Mouse (Mus musculus) right cerebral cortex, adult 18-20 months (tissue): ENCODE measurements at regions not wholly inside any gene's neighbourhood (a gene's known extent, or its start where the extent isn't known, plus 50 kb on each side); places are given as distances from the start of the nearest gene placed in this dataset.
A peak's percentile ranks its signal among the peaks of the same experiment; 100 is the strongest.

Source experiments
- DNase-seq: peaks from one replicate; pipeline ENCODE4 v3.0.0; 2022; ENCODE audit warnings: mixed read lengths

DNA sequence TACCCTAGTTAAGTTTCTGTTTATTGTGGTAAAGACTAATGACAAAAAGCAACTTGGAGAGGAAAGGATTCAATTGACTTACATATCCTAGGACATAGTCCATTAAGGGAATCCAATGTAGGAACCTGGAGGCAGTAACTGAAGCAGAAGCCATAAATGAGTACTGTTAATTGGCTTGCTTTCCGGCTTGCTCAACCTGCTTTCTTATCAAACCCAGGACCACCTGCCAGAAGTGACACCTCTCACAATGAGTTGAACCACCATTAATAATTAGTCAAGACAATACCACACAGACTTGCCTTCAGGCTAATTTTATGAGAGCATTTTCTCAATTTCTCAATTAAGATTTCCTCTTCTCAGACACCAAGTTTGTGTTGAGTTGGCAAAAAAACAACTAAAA is 148.8 kb downstream of the Ccser2 start:
- DNase-seq = no peak

GRCm38 (mm10) chr14:36802418-36802817 is 166.2 kb downstream of the Ccser2 start:
- DNase-seq = no peak

DNA sequence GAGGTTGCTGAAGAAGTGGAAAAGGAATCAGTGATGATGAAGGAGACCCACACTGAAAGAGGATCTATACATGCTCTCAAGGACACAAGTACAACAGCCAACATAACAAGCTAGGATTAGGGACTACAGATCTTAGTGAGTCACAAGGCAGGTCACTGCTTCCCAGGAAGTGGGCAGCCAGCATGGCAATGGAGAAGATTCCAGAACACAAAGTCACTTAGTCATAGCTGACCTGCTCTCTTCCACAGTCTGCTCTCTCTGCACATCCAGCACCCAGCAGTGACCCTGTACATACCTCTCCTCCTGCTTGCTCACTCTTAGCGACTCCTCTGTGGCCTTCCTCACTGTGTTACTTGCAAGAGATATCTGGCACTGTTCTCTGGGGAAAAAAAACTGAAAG is 168.8 kb downstream of the Ccser2 start:
- DNase-seq = no peak

DNA sequence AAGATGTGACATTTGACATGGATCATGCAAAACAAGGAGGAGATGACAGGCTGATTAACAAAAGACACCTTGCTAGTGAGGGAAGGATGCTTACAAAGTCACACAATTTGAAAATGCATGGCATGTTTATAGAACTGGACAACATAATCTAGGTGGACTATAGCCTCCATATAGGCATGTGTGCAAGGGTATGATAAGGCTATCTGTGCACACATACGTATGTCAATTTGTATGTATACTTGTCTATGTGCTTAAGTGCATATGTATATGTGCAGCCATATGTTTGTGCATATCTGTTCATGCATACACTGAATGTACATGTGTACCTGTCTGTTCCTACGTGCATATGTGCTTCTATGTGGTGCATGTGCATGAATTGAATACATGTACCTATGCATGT is 186.7 kb downstream of the Ccser2 start:
- DNase-seq = no peak

- DNase-seq = peak; percentile 6
These were observed 189.6 kb downstream of the Ccser2 start for GRCm38 (mm10) chr14:36778956-36779355.

DNA sequence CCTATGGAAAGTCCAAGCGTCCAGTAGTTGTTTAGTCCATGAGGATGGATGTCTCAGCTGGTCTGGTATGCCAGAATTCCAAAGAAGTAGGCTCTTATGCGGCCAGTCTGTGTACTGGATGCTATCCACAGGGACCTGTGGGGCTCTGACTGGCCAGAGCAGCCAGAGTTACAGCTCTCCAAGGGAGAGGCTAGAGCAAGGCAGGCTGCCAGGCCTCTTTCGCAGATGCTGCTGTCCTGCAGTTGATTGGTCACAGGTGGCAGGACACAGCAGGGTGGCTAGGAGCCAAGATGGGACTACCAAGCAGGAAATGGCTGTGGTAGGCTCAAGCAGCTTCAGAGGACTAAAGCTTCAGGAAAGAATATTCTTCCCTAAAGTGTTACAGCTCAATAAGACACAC is 194.2 kb downstream of the Ccser2 start:
- no peak for DNase-seq

GRCm38 (mm10) chr14:36764377-36764776 is 204.2 kb downstream of the Ccser2 start:
- DNase-seq = no peak

DNA sequence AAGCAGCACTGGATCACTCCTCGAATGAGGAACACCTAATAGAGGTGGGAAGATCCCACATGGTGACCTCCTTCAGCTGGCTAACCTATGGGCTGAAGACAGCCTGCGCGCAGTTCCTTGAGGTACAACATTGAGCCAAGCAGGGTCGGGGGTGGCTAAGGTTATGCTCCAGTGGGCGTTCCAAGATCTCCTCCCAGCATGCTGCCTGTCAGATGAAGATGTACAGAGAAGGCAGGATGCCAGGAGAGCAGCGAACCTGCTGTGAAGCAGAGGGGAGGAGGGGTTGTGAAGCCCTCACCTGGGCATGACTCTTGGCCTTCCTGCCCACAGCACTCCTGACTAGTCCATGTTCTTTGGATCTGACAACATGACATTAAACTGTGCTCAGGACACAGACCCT is 212.5 kb downstream of the Ccser2 start:
- no peak for DNase-seq

- peak; percentile 26 for DNase-seq
These were observed 220.3 kb downstream of the Ccser2 start for GRCm38 (mm10) chr14:36748130-36748883.

DNA sequence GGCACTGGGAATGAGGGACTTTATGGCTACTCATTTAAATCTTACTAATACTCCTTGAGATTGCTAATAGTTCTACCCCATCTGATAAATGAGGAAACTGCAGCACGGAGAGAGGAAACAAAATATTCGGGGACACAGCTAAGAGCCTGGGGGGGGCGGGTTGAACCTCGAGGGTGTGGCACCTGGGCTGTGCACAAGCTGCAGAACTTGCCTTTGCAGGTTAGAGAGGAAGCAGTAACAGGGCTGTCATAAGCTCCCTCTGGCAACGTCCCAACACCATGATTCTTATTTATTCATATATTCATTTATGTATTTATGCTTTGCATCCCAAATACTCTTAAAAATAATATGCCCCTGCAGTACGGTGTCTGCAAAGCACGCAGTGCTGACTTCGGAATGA is 237.5 kb downstream of the Ccser2 start:
- no peak for DNase-seq

DNA sequence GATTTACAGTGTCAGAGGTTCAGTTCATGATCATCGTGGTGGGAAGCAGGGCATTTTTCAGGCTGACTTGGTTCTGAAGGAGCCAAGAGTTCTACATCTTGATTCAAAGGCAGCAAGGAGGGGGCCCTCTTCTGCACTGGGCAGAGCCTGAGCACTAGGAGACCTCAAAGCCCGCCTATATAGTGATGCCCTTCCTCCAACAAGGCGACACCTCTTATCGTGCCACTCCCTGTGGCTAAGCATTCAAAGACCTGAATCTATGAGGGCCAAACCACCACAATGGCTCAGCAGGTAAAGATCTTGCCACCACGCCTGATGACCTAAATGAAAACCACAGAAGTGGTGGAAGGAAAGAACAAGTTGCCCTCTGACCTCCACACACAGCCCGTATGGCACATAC is 242.5 kb downstream of the Ccser2 start:
- no peak for DNase-seq

GRCm38 (mm10) chr14:36715684-36716083 is 252.9 kb downstream of the Ccser2 start:
- DNase-seq = no peak

- no peak for DNase-seq
These were observed 271.6 kb downstream of the Ccser2 start for GRCm38 (mm10) chr14:36696993-36697392.

- no peak for DNase-seq
These were observed 276.6 kb downstream of the Ccser2 start for GRCm38 (mm10) chr14:36691958-36692357.

DNA sequence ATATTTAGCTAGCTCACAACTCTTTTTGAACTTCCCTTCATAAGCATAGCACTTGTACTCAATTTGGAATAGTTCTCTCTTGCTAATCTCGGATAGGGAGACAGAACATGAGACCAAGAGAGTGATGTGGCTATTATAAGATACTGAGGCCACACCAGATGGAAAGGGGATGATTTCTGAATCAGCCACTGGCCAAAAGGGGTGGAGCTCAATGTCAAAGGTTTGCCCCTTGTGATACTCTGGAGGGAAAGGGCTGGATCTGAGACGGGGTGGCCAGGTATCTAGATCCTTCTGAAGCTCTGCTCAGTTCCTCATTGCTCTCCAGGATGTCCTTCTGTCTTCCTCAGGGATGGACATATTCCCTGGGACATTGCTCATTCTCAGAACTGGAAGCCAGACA is 277.6 kb downstream of the Ccser2 start:
- DNase-seq = no peak

DNA sequence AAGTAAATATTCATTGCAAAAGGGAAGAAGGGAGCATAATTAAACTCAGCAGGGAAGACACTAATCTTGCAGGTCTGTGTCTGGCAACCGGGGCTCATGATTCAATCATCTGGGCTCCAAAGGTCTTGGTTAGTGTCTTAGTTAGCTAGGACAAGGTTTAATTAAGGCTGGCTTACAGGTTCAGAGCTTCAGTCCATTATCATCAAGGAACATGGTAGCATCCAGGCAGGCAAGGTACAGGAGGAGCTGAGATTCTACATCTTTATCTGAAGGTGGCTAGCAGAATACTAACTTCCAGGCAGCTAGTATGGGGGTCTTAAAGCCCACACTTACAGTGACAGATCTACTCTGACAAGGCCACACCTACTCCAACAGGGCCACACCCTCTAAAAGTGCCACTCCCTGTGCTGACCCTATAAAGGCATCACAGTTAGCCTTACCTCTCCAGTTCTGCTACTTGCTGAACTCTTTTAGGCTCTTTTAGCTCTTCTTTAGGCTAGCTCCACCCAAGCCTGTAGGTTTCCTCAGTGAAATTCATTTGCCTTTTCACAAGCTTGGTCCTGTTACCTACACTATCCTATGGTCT is 309.8 kb downstream of the Ccser2 start:
- DNase-seq = no peak

GRCm38 (mm10) chr14:36658193-36658592 is 310.4 kb downstream of the Ccser2 start:
- no peak for DNase-seq

DNA sequence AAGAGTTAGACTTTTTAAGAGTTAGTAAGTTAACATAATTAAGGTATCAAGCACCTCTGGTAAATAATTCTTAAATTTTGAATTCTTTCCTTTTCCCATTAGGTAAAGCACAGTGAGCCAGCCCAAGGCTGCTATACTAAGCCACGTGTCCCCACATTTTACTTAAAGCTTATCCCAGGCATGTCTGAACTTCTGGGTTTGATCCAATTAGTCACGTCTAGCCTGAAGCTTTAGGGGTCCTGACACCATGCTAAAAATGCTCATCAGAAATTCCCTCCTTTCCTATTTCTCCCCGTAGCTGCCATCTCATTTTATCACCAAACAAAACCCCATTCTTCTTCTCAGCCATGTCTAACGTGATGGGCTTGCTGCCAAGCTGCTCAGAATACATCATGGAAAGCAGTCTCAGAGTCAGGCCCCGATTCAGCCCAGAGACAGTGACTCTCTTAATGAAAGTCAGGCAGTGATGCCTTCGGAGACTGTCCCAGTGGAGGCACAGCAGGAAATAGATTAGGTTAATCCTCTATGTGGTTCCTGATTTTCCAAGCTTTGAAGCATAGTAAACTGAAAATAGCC is 315.5 kb downstream of the Ccser2 start:
- DNase-seq = peak; percentile 4

GRCm38 (mm10) chr14:36651053-36651735 is 317.4 kb downstream of the Ccser2 start:
- DNase-seq = no peak

DNA sequence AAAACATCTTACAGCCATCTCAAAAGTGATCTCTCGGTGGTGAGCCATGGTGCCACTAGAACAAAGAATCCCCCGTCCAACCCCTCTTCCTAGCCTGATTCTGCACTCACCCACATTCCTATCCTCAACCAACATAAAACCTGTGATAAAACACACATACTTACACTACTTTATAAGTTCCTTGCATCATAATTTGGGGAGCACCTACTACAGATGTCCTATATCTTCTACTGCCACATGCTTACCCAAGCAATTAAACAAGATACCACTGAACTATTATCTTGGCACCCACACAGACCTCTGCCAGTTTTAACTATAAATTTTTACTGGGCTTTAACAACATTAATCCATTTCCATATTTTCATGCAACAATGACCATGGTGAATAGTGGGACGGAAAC is 321.9 kb downstream of the Ccser2 start:
- DNase-seq = no peak

GRCm38 (mm10) chr14:36646237-36646636 is 322.3 kb downstream of the Ccser2 start:
- no peak for DNase-seq

- DNase-seq = no peak
These were observed 343.8 kb downstream of the Ccser2 start for GRCm38 (mm10) chr14:36624822-36625221.

DNA sequence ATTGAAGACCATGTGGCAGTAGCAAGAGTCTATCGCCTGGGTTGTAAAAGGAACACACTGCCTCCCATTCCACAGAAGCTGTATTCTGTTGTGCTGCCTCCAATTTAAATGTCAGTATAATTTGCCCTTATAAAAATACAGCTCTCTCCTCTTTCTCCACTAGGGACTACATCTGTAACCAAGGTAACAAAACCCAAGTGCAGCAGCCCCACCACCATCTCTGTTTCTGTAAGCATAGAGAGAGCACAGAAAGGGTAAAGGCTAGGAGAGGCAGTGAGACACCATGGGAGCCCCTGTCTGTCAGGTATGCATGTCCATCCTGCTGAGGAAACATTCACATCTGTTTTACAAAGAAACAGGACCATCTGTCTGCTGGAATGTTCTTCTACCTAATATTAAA is 344.4 kb downstream of the Ccser2 start:
- no peak for DNase-seq

DNA sequence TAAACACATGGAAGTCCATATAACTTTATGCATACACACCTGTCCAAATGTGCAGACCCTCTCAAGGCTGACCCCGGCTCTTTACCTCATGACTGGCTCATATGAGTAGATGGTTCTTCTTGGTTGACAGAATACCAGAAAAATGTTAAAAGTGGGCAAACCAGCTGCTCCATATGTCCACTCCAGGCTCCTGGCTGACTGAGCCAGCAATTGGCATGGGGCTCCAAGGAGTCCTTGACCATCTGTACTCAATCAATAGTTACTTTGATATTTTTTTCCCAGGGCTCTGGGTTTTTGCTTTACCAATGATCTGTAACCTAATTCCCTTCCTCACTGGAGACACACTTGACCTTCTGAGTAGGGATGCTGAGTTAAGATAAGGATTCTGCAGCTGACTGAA is 345.5 kb downstream of the Ccser2 start:
- no peak for DNase-seq
